Mouse (Mus musculus): ENCODE measurements at regions not wholly inside any gene's neighbourhood (a gene's known extent, or its start where the extent isn't known, plus 50 kb on each side); places are given as distances from the start of the nearest gene placed in this dataset.
A peak's percentile ranks its signal among the peaks of the same experiment; 100 is the strongest.

DNA sequence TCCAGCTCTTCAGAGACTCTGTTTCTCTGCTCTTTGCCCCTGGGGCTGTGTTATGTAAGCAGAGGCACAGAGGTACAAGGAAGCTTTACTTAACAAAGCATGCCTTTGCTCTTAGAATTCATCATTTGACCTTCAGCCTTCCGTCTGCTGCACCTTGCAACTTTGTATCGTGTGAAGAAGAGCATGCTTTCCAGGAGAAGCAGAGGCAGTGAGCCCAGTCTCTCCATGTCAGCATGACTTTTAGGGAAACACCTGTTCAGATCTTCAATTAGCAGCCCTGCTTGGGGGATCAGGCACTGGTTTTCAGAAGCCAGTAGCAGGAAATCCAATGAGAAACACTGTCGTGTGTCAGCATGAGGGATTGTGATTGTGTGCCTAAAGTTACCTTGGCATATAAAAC is 226.7 kb downstream of the Abcc12 start:
- no peak for DNase-seq

DNA sequence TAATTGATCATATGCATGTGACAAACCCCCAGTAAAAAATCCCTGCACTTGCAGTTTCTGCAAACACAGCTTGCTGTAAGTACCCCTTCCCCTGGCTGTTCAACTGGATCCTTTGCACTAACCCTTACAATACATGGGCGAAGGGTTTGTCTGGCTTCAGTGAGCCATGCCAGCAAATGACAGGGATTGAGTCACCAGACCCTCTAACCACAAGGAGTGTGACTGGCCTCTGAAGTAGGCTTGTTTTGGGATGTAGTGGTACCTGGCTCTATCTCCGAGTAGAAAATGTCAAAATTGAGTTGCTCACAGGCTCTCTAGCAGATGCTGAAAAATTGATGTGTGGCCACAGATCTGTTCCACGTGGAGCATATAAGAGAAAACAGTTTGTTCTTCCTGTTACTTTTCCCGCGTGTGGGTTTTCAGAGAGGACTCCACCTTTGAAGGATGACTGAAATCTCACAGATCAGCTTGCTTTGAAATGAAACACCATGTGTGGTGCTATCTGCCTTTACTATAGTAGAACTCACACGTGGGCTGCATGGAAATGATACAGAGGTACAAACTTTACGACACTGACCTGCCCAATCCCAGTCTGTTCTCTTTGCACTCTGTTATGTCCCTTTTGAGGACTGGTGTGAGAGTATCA is 228.8 kb downstream of the Abcc12 start:
- no peak for DNase-seq

GRCm38 (mm10) chr8:86350128-86350527 is 230.4 kb downstream of the Abcc12 start:
- no peak for DNase-seq

GRCm38 (mm10) chr8:86342016-86342684 is 238.3 kb downstream of the Abcc12 start:
- DNase-seq = no peak

DNA sequence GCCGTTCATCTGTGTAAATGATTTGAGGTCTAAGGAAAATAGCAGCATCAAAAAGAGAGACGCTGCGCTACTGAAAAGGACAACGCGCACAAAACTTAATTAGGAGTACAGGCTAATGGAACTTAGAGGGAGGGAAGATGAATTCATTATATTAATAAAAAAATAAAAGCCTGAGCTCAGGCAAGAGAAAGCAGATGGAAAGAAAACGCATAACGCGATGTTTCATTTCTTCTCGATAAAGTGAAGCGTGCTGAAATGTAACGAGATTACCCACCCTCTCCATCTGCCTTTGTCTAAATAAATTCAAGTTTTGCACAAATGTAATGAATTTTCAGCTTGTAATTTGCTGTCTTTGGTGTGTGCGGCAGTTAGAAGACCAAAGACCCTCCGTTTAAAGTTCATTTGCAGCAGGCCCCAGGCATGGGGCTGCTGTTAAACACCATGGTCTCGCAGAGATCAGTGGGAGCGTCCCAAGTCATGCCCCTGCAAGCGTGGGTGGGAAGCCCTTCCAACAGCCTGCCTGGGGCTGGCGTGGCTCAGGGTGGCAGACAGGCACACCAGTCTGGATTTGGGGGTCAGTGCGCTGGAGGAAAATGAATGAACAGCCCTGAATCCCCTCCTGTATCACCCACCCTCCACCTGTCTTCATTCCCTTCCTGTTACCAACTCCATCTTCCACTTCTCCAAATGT is 241.8 kb downstream of the Abcc12 start:
- no peak for DNase-seq

DNA sequence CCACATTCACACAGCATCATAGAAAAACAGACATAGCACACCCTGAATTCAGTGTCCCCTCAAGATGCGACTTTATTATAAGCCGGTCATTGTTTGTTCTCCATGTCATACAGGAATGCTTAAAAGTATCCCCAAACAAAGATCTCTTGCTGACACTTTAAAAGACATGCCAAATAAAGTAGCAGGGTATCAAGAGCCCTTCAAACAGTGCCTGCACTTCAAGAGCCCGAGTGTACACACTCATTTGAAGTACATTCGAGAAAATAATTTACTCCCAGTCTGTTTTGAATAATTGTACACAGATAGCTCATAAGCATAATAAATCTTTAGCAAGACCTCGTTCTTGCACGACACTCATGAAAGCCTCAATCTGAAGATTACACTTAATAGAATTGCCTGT is 249.1 kb downstream of the Abcc12 start:
- no peak for DNase-seq

GRCm38 (mm10) chr8:86328626-86329025 is 251.9 kb downstream of the Abcc12 start:
- DNase-seq = peak; percentile 64

DNA sequence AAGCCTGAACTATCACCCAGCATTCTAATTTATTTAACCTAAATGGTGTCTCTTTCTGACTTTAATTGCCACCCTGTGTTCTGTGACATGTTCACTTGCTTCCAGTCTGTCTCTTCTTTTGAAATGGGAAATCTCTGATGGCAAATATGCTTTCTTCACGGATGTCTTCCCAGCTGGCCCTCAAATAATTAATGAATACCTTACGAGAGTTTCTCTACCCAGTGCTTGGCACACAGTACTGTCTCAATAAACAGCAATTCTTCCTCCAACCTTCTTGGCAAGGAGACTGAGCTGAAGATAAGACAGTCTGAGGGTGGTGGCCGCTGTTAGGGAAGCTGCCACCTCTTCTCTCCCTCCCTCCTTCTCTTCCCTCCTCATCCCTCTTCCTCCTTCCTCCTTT is 252.5 kb downstream of the Abcc12 start:
- DNase-seq = no peak

DNA sequence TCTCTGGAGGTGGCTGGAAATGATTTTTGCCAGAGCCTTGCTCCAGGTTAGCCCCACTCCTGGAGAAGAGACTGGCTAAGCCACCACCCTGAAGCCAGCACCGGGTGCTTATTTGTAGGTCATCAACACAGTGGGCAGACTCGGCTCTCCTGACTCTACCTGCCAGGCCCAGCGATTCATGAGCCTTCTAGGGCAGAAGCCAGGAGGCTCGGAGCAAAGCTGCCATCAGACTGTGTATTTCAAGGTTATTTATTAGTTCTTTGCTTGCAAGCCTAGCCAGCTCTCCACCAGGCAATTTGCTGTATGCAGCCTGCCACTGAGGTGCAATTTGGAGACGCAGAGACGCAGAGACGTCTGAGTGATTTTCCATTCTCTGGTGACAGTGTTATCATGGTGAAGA is 255.4 kb downstream of the Abcc12 start:
- no peak for DNase-seq

GRCm38 (mm10) chr8:86324542-86324941 is 255.9 kb downstream of the Abcc12 start:
- no peak for DNase-seq

DNA sequence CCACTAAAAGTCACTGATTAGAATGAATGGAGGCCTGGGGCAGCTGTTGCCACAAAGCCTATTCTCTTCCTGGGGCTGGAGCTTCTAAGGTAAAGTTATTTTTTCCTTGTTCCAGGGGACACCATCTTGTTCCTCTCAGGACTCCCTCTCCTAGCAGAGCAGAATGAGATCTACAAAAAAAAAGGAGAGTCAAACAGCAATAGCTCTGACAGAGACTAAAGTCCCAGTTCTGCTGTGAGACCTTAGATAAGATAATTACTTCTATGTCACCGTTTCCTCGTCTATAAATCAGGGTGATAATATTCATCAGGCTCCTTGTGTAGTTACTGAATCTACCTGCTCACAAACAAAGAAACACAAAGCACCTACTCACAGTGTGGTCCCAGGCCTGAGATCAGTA is 256.7 kb downstream of the Abcc12 start:
- DNase-seq = no peak

DNA sequence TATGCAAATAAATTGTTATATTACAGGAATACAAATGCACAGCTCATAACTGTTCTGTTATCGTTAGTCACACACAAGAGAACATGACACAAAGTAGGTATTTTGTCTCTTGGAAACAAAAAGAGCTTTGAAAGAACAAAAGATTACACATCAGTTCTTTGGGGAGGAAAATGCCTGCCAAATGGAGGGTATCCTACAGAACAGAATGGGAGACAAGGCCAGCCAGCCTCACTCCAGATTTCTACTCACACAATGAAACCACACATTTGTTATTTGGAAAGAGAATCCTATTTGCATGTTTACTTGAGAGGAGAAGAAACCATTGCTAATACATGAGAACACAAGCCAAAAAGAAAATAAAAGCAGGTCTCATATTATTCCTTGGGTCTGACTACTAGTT is 258.0 kb downstream of the Abcc12 start:
- peak; percentile 49 for DNase-seq

DNA sequence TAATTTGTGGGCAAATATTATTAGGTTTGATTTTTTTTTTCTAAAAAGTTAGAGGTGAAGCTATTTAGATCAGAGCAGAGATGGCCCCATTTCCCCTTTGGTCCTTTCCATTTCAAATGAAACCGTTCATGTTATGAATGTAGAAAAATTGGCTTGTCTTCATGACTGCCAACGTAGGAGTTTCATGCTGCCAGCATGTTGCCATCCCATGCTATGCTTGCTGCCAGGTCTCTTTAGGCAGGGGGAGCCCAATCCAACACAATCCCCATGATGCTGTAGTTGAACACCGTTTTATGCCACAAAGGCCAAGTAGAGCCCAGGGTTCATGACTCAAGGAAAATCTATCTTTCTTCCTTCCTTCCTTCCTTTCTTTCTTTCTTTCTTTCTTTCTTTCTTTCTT is 259.5 kb downstream of the Abcc12 start:
- no peak for DNase-seq

- DNase-seq = no peak
Observed at GRCm38 (mm10) chr8:86318531-86318930, 262.0 kb downstream of the Abcc12 start.

DNA sequence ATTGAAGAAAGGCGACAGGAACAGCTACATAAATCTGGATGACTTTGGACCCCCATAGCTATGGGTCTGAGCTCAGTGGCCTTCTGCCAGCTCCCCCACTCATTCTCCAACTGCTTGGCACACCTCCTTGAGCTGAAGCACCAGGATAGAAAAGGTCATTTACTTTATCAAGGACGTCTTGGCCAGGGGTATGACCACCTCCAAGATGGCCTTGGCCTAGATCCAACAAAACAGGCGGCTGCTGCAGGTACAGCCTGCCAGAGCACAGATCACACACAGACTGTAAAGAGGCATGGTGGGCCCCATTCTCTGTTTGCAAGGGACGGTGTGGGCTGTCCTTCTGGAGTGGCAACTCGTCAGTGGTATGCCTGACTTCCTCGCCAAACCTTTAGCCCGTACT is 264.2 kb downstream of the Abcc12 start:
- DNase-seq = no peak

- DNase-seq = no peak
Observed at GRCm38 (mm10) chr8:86309460-86309859, 271.0 kb downstream of the Abcc12 start.

- no peak for DNase-seq
Observed at GRCm38 (mm10) chr8:86307339-86307738, 273.1 kb downstream of the Abcc12 start.

DNA sequence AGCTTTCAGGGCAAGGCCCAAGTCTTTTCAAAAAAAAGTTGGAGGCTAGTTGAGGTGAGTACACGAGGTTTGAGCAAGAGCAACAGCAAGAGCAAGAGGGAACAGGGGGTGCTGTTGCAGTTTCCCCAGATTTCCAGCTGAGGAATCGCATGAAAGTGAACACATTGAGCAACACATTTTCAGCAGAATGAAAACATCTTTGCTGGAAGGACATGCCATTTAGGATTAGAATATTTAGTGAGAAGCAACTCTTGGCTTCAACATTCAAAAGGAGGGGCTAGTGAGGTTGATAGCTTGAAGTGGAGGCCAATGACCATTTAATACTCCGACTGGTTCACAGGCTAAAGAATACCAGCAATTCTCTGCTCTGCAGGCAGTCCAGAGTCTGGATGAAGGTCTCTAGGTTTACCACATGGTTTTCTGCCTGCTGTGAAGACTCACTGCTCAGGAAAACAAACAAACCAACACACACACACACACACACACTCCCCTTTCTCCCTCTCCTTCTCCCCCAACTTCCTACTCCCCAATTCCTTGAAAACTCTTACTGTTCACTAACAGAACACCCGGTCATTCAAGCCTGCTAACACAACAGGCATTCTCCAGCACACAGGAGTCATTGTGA is 278.5 kb downstream of the Abcc12 start:
- DNase-seq = no peak

- DNase-seq = no peak
Observed at GRCm38 (mm10) chr8:86288713-86289384, 291.6 kb downstream of the Abcc12 start.

DNA sequence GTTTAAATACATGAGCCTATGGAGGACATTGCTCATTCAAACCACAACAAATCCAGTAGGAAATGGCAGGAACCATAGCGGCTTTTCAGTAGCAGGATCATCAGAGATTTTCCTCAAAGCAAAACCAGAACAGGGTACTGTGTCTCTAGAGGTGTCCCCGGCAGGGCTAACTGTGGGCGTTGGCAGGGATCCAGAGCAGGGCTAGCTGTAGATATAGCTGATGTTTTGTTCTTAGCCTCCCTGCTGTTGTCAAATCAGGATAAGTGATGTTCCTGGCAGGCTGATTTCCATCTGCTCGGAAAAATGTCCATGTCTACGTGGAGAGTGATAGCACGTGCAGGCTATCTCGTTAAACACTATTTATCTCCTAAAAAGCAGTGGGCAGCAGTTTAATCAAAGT is 297.6 kb downstream of the Abcc12 start:
- no peak for DNase-seq

GRCm38 (mm10) chr8:86280093-86280721 is 300.3 kb downstream of the Abcc12 start:
- DNase-seq = peak; percentile 69

DNA sequence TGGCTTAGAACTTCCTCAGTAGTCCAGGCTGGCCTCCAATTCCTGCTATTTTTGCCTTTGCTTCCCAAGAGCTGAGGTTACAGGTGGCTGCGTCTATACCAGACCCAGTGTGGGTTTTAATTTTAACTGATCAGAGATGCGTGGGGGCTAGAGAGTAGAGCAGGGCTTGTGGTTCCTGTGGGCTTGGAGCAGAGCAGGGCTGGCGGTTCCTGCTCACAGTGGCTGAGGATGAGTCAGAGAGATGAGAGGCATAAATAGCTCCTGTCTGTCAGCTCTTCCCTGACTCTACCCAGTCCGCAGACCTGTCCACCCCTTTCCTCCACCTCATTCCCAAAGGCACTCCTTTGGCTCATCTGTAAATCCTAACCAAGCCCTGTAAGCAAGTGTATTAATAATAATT is 304.8 kb downstream of the Abcc12 start:
- peak; percentile 43 for DNase-seq

DNA sequence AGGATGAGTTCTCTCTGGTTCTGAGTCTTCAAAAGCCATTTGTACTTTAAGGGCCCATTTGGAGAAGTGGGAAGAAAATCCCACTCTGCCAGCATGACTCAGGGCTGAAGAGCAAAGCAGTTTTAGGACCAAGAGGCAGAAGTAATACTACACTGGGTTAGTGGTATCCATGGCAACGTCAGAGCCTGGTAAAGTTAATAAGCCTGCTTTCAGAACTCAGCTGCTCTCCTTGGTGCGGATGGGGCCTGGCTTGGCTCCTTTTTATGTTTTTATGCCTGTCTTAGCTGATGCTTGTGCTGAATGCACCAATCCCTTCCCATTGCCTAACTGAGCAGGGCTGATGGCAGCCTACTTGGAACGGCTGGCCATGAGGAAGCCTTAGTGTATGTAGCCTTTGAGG is 306.7 kb downstream of the Abcc12 start:
- peak; percentile 76 for DNase-seq

Data from layer of hippocampus, adult 9-11 months (tissue).